Mouse (Mus musculus): ENCODE results near the gene Gsg1.

DNA sequence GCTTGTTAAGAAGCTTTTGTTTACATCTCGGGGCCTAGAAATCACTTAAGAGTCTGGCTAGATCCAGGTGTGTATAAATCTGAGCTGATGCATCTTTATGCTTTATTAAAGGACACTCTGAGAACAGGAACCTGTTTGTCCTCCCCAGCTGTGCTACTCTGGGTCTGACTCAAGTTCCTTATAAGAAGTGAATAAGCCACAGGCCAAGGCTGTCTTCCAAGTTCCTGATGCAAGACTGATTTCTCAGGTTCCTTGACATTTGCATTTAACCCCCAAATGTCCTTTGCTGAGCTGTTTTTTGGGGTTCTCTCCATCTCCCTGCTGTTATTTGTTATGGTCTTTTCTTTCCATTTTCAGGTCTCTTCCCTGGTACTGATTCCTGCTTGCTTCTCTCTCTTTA, 62.2 kb downstream of the Gsg1 start:
- no peak for TF ChIP-seq ZMIZ1 (IDR thresholded peaks at IDR 0.05; ENCODE audit: low read depth, low read length)
- TF ChIP-seq POLR2A (IDR thresholded peaks at IDR 0.05; ENCODE audit: control insufficient read depth in 1 of 2, insufficient read depth in 1 of 2, low read depth in 1 of 2, low read length in 2 of 2, poor library complexity in 1 of 2): no peak
- no peak for TF ChIP-seq CTCF (IDR thresholded peaks at IDR 0.05 in 2 of 3, conservative IDR thresholded peaks at IDR 0.05 in 1 of 3; ENCODE audit: control insufficient read depth in 1 of 3, insufficient read depth in 1 of 3, low read depth in 2 of 3, low read length in 3 of 3, poor library complexity in 1 of 3, severe bottlenecking in 1 of 3)
- no peak for TF ChIP-seq POLR2AphosphoS5 (IDR thresholded peaks at IDR 0.05; ENCODE audit: borderline replicate concordance, low read depth, low read length)
- TF ChIP-seq EP300 (IDR thresholded peaks at IDR 0.05; ENCODE audit: low read depth in 1 of 2, low read length in 2 of 2): no peak
- no peak for TF ChIP-seq POLR2AphosphoS2 (IDR thresholded peaks at IDR 0.05; ENCODE audit: low read length)
- no peak for TF ChIP-seq ZNF384 (IDR thresholded peaks at IDR 0.05; ENCODE audit: low read depth, low read length)
- no peak for TF ChIP-seq TCF12 (IDR thresholded peaks at IDR 0.05; ENCODE audit: low read depth, low read length)
- no peak for TF ChIP-seq BHLHE40 (IDR thresholded peaks at IDR 0.05; ENCODE audit: borderline replicate concordance, low read depth, low read length)

Measured in MEL (cell line).